Mouse (Mus musculus) left cerebral cortex, postnatal 14 days (tissue): ENCODE data around the gene Vapa. TPM values are rescaled to one million over a fixed set of nuclear protein-coding genes. Genes with fewer than 3 reads are reported as not detected.
"Not testable (repeated sequence)": the region's sequence is repeated elsewhere in the genome, so short reads cannot be mapped to it uniquely, and the experiment has no call there.

ENCODE experiments used
- DNase-seq, 2 experiments: peaks; one replicate each; pipeline ENCODE4 v3.0.0; 2021 to 2022; ENCODE audit warnings: low spot score in 2 of 2, mixed read lengths in 1 of 2
- intact Hi-C: fragments of 180-260 bp; cut with DNase I; formaldehyde crosslinking; loops from one replicate; pipeline ENCODE4 v1.15.1; 2025
- total RNA-seq, 2 experiments: library from RNA; stranded (reverse); gene quantifications; 2 replicates each; pipeline ENCODE4 v1.2.3; 2021

Vapa gene
- total RNA-seq, 2 experiments from 2014 or later: 169 to 181 TPM

GRCm38 (mm10) chr17:65532381-65532780 lies 81.0 kb downstream of the Vapa start:
- DNase-seq, intact Hi-C loops: not testable (repeated sequence)

Other genes starting within 250 kb of the Vapa start
- gene Tmem232, start 72.8 kb downstream of the Vapa start, total RNA-seq: 1 to 10 TPM; 1.5 to 1.9 TPM
- under 1 TPM in 1 of 2 experiments, not detected in 1; 0.25 TPM for gene Txndc2, start 28.6 kb upstream of the Vapa start, total RNA-seq
- 10 to 100 TPM; 76.0 to 87.4 TPM for gene Rab31, start 159.2 kb upstream of the Vapa start, total RNA-seq
- 10 to 100 TPM; 45.8 to 58.0 TPM for gene Ppp4r1, start 169.0 kb upstream of the Vapa start, total RNA-seq